Mouse (Mus musculus) kidney, postnatal 25 days (tissue): ENCODE results near the gene Dnajc5.
A peak's percentile ranks its signal among the peaks of the same experiment; 100 is the strongest.

Experiments
- DNase-seq, 2 experiments: peaks; one replicate each; pipeline ENCODE4 v3.0.0; 2021; ENCODE audit warnings: mixed read lengths in 2 of 2

Gene Dnajc5

DNA sequence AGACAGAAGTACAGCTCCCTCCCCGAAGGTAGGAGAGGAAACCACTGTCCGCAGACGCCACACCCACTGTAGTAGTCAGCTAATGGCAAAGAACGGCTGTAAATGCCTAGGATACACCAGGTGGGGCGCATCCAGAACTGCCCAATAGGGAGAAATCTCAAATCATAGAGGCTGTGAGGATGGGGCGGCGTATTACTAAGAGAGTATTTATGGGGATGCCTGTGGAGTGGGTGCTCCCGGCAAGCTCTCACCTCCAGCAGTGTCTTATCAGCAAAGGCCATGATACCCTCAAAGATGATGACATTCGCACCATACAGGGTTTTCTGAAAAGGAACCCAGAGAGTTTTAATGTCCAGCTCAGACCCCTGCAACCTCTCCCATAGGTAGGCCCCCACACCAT is 53.7 kb downstream of the Dnajc5 start:
- DNase-seq = peak in 1 of 2 experiments; percentile 12

DNA sequence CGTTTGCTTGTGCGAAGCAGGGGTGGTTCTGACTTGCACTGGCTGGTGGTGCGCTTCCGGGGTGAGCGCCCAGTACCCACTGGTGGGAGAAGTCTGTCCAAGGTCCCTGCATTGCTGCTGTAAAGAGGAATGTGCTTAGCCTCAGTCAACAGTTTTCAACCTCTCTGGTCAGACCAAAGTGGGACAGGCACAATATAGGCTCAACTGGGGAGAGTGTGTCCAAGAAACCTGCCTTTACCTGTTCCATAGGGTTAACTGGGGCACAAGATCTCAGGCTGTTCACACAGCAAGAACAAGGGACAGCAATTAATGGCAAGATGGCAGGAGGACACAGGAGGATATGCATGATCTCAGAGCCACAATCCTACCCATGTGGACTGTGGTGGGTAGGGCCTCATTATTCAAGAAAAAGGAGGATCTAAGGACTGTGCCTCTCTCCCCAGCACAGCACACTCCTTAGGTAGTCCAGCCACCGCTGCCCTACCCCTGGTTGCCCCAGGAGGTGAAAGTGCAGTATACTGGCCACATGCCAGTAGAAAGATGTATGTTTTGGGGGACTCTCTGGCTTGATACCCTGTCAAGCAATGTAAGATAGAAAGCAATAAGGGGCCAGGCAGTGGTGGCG is 54.7 kb downstream of the Dnajc5 start:
- peak in 1 of 2 experiments; percentile 29 for DNase-seq

DNA sequence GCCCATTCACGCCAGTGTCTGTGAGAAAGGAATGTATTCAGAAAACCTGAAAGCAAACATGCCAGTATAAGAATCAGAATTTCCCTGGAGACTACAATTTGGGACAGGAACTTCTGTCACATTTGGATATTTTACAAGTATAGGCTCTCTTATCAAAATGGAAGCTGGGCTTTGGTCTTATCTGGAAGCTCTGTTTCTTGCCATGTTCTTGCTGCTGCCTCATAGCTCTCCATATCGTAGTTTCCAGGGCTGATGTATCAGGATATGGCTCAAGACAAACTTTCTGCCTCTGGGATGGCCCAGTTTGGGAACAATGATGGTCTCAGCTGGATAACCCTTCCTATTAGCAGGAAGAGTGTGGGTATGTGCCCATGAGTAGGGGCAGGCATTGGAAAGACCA is 56.3 kb downstream of the Dnajc5 start:
- no peak for DNase-seq

DNA sequence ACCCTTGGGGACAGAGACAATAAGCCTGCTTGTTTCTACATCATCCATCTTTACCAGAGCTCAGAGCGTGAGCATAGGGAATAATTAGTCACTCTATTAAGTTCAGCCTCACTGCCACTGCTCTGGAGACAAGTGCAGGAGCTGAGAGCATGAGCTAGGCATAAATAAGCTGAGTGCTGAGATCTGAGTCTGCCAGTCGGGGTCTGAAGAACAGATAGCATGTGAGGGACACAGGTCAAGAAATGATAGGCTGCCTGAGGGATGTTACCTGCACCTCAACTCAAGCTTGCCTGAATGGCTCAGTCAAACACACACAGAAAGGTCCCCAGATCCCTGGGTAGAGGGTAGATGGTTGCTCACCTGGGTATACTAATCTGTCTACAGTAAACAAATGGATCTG is 56.8 kb downstream of the Dnajc5 start:
- peak in 1 of 2 experiments; percentile 10 for DNase-seq

DNA sequence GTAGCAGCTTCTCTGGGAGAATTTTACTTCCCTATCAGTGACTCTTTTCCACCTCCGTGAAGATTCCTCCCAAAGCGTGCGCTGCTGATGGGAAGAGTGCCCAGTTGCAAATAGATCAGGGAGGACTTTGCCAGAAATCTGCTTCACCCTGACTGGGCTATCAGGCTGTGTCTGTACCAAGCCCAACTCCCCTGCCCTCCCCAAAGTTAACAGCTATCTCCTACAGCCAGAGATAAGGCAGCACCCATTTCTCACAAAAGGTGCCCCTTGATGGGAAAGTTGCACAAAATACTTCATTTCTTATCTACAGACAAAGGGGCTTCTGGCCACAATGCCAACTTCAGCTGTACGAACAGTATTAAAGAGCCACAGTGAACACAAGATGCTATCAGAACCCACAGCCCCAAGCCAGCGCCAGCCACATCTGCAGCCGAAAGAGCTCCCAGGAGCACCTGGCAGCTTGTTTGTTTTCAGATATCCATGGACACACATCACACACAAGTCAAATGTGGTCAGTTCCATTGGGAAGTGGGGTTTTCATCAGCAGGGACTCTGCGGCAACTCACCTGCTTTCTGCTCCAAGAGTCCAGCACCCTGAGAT is 57.8 kb downstream of the Dnajc5 start:
- DNase-seq = peak in 1 of 2 experiments; percentile 15

DNA sequence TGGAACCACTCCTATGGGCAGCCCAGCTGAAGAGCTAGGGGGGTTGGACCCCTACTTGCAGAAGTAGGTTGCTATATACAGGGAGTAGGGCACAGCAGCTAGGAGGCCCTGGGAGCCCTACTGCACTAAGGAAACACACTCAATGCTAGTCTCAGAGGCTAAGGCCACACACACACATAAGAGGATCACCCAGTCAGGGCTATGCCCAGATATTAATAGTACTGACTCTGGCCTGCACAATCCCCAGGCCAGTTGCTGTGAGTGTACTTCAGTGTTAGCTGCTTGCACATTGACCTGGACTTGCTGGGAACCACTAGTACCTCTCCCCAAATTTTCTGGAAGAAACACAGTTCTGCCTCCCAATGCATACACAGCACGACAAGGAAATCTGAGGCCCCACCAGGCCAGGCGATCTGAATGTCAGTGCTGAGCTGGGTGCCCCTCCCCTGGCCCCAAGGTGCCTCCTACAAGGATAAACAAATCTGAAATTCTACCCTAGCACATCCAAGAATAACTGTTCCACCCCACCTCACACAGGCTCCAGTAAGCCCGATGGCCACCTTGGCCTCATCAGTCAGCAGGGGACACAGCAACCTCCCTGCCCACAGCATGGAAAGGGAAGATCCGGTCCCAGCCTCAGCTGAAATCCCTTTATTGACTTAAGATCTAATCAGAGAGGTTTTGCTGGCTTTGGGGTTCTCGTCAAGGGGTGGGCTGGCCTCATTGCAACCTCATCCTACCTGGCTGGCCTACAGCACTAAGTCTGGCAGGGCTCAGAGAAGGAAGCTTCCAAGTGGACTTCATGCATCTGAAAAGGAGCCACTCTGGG is 58.7 kb downstream of the Dnajc5 start:
- peak in 1 of 2 experiments; percentile 43 for DNase-seq

DNA sequence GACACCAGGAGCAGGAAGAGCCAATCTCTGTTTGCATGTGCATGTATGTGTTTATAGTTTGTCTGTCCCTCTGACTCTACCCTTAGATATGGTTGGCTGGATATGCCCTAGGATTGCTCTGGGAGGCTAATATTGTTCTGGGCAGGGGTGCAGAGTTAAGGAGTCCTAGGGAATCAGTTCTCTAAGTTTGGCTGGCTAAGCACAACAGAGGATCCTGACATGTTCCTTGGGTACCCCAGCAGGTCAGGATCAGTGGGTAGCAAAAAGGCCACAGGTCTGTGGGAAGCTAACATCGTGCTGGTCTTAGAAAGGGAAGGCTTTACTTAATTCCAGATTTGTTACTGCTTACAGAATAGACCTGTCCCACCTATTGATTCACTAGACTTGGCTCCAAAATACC is 59.4 kb downstream of the Dnajc5 start:
- peak in 1 of 2 experiments; percentile 15 for DNase-seq

DNA sequence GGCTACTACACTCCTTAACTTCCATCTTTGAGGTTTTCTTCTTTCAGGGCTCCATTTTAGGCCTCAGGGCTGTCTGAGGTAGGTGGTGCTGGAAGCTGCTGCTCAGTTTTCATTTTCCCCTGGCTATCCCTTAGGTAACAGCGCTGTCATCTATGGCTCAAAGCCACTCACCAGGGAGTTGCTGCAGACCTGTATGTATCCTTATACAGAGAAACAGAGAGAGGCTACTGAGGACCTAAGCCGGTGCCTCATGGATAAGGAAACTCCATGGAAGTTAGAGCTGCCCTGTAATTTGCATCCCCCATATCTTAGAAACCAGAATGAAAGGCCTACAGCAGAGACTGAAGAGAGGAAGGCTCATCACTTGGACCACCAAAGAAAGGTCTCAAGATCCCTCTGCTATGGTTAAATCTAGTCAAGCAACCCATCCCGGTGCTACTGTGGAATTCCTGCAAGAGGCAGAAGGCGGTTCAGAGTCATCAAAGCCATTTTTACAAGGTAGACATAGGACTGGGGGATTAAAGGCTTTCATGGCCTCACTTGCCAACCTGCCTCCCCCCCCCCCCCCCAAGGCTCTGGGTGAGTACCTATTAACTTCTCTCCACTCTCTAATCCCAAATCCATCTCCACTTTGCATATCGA is 60.0 kb downstream of the Dnajc5 start:
- peak; percentile 0 to 23 for DNase-seq

DNA sequence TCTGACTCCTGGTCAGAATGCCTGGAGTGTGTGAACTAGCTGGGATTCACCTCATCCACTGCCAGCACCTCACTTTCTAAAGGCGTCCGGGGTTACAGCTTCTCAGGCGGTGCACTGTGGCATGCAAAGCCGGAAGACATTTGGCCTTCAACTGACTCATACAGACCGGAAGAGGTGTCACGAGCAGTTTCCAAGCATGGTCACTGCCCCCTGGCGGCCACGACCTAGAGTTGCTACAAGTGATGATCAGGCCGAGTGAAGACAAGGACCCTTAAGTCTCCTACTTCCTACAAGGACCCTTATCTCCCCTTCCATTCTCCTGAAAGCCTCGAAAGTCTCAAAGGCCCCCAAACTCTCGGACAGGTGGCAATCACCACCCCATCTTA is 60.7 kb downstream of the Dnajc5 start:
- DNase-seq = peak; percentile 80 to 91

DNA sequence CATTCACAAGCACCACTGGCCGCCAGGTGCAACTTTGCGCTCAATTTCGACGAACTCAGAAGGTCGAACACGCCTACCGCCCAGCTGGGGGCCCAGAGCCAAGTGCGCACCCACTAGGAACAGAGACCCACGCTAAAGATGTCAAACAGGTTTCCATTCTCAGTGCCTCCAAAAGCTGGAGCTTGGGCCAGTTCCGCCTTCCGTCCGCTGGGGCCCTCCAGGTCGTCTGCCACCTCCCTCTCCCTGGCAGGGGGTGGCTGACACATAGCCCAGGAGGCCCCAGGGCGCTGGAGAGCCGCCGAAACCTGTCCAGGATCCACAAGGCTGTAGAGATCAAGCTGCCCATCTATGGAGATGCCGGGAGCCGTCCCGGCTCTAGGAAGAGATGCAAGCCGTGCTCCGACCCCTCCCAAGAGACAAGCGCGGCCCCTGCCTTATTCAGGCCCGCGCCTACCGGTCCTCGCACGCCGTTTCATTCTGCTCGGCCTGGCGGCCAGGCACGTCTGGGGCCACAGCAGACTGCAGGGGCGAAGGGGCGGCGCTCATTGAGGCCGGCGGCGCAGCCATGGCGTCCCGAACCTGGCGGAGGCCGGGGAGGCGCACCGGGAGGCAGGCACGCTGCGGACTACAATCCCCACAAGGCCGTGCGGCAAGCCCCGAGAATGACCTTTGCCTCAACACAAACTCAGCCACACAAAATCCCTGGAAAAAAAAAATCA is 61.3 kb downstream of the Dnajc5 start:
- peak; percentile 90 to 94 for DNase-seq

DNA sequence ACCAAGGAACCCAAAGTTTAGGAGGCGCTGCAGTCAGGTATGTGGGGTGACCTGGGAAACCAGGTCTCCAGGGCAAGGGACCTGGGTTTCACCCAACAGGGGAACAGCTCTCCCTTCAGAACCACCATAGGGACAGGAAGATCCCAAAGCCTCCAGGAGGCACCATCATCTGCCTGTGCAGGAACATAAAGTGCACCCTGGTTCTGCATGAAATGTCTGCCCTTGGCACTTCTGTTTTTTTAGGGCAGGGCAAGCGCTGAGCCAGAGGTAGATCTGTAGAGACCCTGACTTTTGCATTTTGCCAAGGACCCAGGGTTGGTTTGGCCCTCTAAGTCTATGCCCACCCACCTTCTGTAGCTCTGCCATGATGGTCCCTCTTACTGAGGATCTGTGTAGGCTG is 62.1 kb downstream of the Dnajc5 start:
- peak; percentile 1 to 30 for DNase-seq

DNA sequence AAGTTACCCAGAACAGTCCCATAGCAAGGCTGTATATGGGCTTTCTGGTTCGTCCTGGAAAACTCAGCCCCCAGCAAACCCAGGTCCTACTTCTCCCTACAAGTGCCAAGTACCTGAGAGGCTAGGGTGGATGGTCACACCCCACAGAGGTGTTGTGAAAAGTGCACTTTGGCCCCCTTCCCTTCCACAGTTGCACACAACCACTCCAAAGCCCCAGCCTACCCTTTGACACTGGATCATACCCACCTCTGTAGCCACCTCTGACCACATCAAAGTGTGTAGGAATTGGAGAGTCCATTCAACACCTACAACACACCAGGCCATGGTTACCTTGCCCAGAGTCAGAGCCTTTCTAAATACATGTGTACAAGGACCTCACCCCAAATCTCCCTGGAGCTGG is 62.7 kb downstream of the Dnajc5 start:
- DNase-seq = peak; percentile 3 to 34

DNA sequence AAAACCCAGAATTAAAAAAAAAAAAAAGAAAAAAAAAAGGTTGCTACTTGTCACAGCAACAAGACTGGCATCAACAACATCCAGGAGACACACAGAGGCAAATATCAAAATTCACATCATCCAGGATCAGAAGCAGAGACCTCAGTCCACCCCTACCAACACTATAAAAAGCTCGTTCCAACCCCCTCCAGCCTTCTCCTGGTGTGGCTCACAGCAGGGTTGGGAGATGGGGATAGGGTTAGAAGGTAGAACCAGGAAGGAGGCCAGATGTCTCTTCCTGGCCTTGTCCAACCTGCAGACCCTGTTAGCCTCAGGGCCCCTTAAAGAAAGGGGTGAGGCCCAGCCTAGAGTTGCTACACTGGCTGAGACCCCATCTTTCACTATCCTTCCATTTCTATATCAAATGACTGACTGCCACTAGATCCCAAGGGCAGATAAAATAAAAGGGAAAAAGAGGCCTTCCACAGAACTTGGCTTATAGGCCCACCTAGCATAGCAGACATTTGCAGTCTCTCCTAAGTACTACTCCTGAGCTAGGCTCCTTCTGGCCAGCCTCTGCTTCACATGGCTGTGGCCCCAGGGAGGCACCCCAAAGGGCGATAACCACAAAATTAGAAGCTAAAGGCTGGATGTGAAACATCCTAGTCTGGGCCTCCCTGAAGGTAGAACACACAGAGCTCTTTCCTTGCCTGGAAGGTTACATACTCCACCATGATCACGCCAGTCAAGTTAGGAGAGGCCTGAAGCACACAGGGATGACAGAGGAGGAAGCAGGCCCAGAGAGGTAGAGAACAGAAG is 63.4 kb downstream of the Dnajc5 start:
- DNase-seq = peak in 1 of 2 experiments; percentile 19

DNA sequence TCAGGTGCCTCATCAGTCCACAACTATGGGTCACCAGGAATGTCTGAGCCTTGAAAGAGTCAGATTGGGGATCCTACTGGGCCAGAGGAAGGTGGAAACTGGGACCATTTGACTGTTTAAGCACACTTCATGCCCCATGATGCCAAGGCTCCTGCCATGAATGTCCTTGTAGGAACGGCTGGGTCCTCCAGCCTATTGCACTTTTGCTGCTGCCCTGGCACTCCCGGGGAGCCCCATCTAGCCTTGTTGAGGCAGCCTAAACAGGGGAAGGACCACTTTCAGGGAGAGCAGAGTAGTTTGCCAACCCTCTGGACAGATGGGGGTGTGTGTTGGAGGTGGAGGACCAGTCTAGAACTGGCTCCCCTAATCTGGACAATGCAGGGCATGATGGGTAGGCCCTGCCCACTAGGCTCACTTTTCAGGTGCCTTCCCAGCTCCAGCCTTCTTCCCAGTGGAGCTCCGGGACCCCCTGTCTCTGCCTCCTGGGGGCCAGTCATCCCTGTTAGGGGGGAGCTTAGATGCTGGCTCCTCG is 64.2 kb downstream of the Dnajc5 start, which contains the start of gene Uckl1:
Uckl1 (minus strand) TSS at position 482 of the 532 bp plus-strand sequence.
- DNase-seq = peak; percentile 1 to 29

DNA sequence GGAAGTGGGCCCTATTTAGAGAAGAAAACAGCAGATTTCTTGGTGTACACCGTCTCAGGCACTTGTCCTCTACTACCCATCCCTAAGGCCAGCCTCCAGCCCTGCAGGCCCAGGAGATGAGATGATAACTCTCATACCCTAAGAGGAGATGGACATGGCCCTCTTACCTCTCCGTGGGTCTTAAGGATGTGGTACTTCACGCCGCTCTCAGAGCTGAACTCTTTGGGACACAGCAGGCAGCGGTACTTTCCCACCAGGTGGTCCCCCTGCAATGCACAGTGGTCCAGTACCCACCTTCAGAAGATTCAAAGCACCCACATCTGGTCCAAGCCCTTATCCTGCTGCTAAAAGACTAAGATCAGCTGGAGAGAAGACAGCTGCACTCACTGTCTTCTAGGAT is 65.2 kb downstream of the Dnajc5 start:
- DNase-seq = no peak

DNA sequence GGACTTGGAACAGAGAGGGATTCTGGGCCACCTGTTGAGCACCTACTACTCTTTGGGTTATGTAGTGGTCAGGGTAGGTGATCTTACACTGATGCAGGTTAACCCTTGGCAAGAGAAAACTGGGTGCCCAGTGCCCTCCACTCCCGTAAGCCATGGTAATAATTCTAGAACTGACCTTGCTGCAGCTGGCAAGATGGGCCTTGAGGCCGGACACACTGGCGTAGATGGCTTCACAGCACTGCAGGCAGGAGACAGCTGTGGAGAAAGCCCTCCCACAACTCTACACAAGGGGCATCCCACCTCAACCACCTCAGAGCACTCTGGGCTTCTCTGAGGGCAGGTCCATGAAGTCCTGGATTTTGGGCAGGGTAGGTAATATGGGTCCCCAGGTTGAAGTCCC is 65.8 kb downstream of the Dnajc5 start:
- peak; percentile 0 to 19 for DNase-seq

DNA sequence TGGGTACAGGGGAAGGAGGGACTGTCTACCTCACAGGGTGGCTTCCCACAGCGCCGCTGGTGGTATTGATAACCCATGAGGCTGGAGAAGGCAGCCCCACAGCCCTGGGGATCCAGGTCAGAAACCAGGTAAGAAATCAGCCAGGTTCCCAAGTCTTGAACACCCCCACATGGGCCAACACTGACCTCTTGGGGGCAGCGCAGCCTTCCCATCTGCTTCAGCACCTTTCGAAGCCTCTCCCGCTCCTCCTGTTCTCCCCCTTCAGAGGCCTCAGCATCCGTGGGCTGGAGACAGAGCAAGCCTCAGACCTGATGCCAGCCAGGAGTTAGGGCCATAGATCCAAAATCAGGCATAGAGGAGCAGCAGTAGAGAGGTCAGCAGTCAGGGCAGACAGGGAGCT is 67.5 kb downstream of the Dnajc5 start:
- DNase-seq = peak in 1 of 2 experiments; percentile 46

DNA sequence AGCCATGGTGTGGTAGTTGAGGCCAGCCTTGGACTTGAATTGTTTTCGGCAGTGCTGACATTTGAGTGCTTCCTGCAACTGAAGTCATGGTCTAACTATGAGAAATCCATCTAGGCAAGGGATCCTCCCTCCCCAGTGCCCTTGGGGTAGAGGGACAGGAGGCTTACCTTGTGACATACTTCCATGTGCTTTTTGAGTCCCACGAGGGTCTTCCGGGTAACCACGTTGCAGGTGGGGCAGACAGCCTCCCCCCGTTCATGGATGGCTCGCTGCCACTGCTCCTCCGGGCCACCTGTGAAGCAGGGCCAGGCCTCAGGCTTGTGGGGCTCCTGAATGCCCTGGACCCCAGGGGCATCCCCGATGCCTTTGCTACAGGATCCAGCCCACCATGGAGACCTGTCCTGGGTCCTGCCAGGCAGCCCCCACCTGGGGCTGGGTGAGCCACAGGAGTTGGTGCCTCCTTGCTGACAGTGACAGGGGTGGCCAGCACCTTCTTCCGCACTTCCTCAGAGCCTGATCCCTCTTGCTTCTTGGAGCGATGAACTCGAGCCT is 68.0 kb downstream of the Dnajc5 start:
- DNase-seq = peak in 1 of 2 experiments; percentile 36

DNA sequence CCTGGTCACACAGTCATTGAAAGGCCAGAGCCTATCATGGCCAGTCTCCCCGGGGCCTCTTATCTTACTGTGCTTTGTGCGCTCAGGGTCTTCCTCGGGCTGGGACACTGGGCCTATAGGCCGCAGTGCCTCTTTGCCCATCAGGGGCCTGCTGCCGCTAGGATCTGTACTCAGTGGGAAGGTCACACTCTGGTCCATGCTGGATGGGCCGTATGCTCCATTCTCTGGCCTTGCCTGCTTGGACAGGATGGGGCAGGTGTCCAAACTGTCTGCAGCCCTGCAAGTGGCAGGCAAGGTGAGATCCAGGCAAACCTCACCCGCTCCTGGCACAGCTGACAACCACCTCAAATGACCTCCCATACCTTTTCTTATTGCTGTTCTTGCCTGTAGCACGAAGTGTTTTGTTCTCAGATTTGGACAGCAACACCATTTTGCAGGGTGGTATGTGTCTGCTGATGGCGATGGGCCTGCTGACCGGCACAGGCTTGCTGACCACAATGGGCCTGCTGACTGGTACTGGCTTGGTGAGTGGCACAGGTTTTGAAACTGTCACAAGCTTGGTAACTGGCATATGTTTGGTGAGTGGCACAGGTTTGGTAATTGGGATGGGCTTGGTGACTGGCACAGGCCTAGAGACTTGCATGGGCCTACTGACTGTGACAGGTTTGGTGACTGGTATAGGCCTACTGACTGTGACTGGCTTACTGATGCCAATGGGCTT is 68.9 kb downstream of the Dnajc5 start:
- peak in 1 of 2 experiments; percentile 34 for DNase-seq

DNA sequence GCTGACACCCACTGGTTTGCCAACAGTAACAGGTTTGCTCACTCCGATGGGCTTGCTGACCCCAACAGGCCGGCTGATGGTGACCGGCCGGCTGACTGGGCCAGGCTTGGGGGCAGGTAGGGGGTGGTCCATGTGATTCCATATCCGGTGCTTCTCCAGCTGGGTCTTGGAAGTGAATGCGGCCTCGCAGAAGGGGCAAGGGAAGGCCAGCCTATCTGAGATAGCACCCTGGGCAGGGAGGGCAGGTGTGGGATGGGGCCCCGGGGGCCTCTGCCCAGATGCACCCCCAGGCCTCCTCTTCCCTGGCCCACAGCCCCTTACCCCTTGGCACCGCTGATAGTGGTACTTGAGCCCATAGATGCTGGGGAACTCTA is 69.4 kb downstream of the Dnajc5 start:
- DNase-seq = peak in 1 of 2 experiments; percentile 33
